Mouse (Mus musculus): ENCODE results near the gene Zswim8.

Gene Zswim8

GRCm38 (mm10) chr14:20730853-20731602 is 23.7 kb downstream of the Zswim8 start:
- no peak for DNase-seq (ENCODE audit: low read depth, low spot score)

GRCm38 (mm10) chr14:20733041-20733951 is 25.9 kb downstream of the Zswim8 start:
- DNase-seq (ENCODE audit: low read depth, low spot score): no peak

GRCm38 (mm10) chr14:20733952-20734774 is 26.8 kb downstream of the Zswim8 start, which contains the start of gene Ndst2:
Gene Ndst2, minus strand, starts transcription at chr14:20734562.
- DNase-seq (ENCODE audit: low read depth, low spot score): peak; percentile 89

- DNase-seq (ENCODE audit: low read depth, low spot score): no peak
These were observed 27.7 kb downstream of the Zswim8 start for GRCm38 (mm10) chr14:20735052-20735451.

GRCm38 (mm10) chr14:20735892-20736390 is 28.6 kb downstream of the Zswim8 start:
- no peak for DNase-seq (ENCODE audit: low read depth, low spot score)

- DNase-seq (ENCODE audit: low read depth, low spot score): peak; percentile 46
These were observed 30.0 kb downstream of the Zswim8 start for GRCm38 (mm10) chr14:20737306-20737705.

GRCm38 (mm10) chr14:20738511-20738910 is 31.2 kb downstream of the Zswim8 start:
- DNase-seq (ENCODE audit: low read depth, low spot score): no peak

GRCm38 (mm10) chr14:20741301-20741700 is 33.9 kb downstream of the Zswim8 start:
- no peak for DNase-seq (ENCODE audit: low read depth, low spot score)

GRCm38 (mm10) chr14:20743614-20744013 is 36.3 kb downstream of the Zswim8 start:
- no peak for DNase-seq (ENCODE audit: low read depth, low spot score)

GRCm38 (mm10) chr14:20746935-20747334 is 39.6 kb downstream of the Zswim8 start:
- DNase-seq (ENCODE audit: low read depth, low spot score): no peak

- no peak for DNase-seq (ENCODE audit: low read depth, low spot score)
These were observed 41.0 kb downstream of the Zswim8 start for GRCm38 (mm10) chr14:20748388-20748787.

GRCm38 (mm10) chr14:20749494-20750051 is 42.2 kb downstream of the Zswim8 start:
- no peak for DNase-seq (ENCODE audit: low read depth, low spot score)

GRCm38 (mm10) chr14:20750503-20750902 is 43.2 kb downstream of the Zswim8 start:
- DNase-seq (ENCODE audit: low read depth, low spot score): no peak

- DNase-seq (ENCODE audit: low read depth, low spot score): no peak
These were observed 46.4 kb downstream of the Zswim8 start for GRCm38 (mm10) chr14:20753792-20754191.

GRCm38 (mm10) chr14:20757370-20757907 is 50.1 kb downstream of the Zswim8 start:
- no peak for DNase-seq (ENCODE audit: low read depth, low spot score)

GRCm38 (mm10) chr14:20758768-20759435 is 51.5 kb downstream of the Zswim8 start:
- DNase-seq (ENCODE audit: low read depth, low spot score): no peak

GRCm38 (mm10) chr14:20764942-20765341 is 57.6 kb downstream of the Zswim8 start:
- no peak for DNase-seq (ENCODE audit: low read depth, low spot score)

GRCm38 (mm10) chr14:20765642-20766258 is 58.4 kb downstream of the Zswim8 start:
- DNase-seq (ENCODE audit: low read depth, low spot score): peak; percentile 81

GRCm38 (mm10) chr14:20767936-20768335 is 60.6 kb downstream of the Zswim8 start:
- DNase-seq (ENCODE audit: low read depth, low spot score): no peak

GRCm38 (mm10) chr14:20768581-20768980 is 61.2 kb downstream of the Zswim8 start:
- no peak for DNase-seq (ENCODE audit: low read depth, low spot score)
